Mouse (Mus musculus) limb, embryonic 14.5 days (tissue): Measurements from ENCODE around the gene Spc24. TPM values are rescaled to one million over a fixed set of nuclear protein-coding genes. Genes with fewer than 3 reads are reported as not detected.

Source experiments
- ATAC-seq: fragments of 200-750 bp; cut with Nextera tagmentation; 2 replicates; pipeline ENCODE4 v1.8.0; 2017; ENCODE audit warnings: low read depth, moderate number of reproducible peaks, moderate TSS enrichment; ENCODE audit not compliant: low FRiP score
- DNase-seq: peaks from one replicate; pipeline ENCODE4 v3.0.0-alpha.2; 2015; ENCODE audit warnings: low spot score
- H3K27ac ChIP-seq: fragments of 300-500 bp; sonication (generic); replicated peaks from 2 replicates; pipeline ENCODE4 v1.5.1; 2014; ENCODE audit warnings: low read depth, mild to moderate bottlenecking, low read length, moderate library complexity, mixed read lengths
- H3K27me3 ChIP-seq: fragments of 300-500 bp; sonication (generic); 2 replicates; pipeline ENCODE4 v1.6.1; 2014; ENCODE audit warnings: low read length, mixed read lengths; ENCODE audit not compliant: control insufficient read depth, insufficient read depth
- H3K36me3 ChIP-seq: fragments of 300-500 bp; sonication (generic); 2 replicates; pipeline ENCODE4 v1.6.1; 2014; ENCODE audit warnings: mild to moderate bottlenecking, low read length, moderate library complexity, mixed read lengths; ENCODE audit not compliant: control insufficient read depth, insufficient read depth
- H3K4me1 ChIP-seq: fragments of 300-500 bp; sonication (generic); 2 replicates; pipeline ENCODE4 v1.6.1; 2014; ENCODE audit warnings: antibody characterized with exemption, low read length, mixed read lengths; ENCODE audit not compliant: control insufficient read depth, insufficient read depth
- H3K4me2 ChIP-seq: fragments of 300-500 bp; sonication (generic); replicated peaks from 2 replicates; pipeline ENCODE4 v1.6.1; 2014; ENCODE audit warnings: low read depth, mild to moderate bottlenecking, low read length, moderate library complexity; ENCODE audit not compliant: severe bottlenecking
- H3K4me3 ChIP-seq: fragments of 300-500 bp; sonication (generic); replicated peaks from 2 replicates; pipeline ENCODE4 v1.5.1; 2014; ENCODE audit warnings: low read length
- H3K9ac ChIP-seq: fragments of 300-500 bp; sonication (generic); 2 replicates; pipeline ENCODE4 v1.6.1; 2014; ENCODE audit warnings: mild to moderate bottlenecking, low read depth, low read length, moderate library complexity; ENCODE audit not compliant: severe bottlenecking
- H3K9me3 ChIP-seq: fragments of 300-500 bp; sonication (generic); 2 replicates; pipeline ENCODE4 v1.6.1; 2016; ENCODE audit warnings: low read length; ENCODE audit not compliant: control insufficient read depth
- POLR2A ChIP-seq: fragments of 200-500 bp; IDR thresholded peaks from 2 replicates; pipeline ENCODE4 v1.8.0; 2012; ENCODE audit warnings: inconsistent platforms, mild to moderate bottlenecking, moderate library complexity, borderline replicate concordance; ENCODE audit not compliant: insufficient read depth, insufficient read length; ENCODE audit errors: extremely low read depth
- WGBS: fragments of 180-500 bp; shearing (Covaris S2); extraction: QIAGEN DNeasy Blood & Tissue Kit; methylation state at CpG from one replicate; pipeline ENCODE4 v1.1.7; 2014; 5-methylcytosine and 5-hydroxymethylcytosine counted together
- polyA plus RNA-seq, 2 experiments: library from polyadenylated mRNA; depleted of rRNA in 1 of 2; stranded (reverse) in 1 of 2; unstranded in 1 of 2; fragments of >200 nt; fragmentation: Nextera tagmentation in 1 of 2; extraction: Ambion mirVana in 1 of 2; gene quantifications; 2 replicates each; pipeline versions ENCODE4 v1.2.1 to v1.2.3; 2012 to 2014

Spc24 gene
- polyA plus RNA-seq, 2 experiments: 68.8 to 84.3 TPM

DNA sequence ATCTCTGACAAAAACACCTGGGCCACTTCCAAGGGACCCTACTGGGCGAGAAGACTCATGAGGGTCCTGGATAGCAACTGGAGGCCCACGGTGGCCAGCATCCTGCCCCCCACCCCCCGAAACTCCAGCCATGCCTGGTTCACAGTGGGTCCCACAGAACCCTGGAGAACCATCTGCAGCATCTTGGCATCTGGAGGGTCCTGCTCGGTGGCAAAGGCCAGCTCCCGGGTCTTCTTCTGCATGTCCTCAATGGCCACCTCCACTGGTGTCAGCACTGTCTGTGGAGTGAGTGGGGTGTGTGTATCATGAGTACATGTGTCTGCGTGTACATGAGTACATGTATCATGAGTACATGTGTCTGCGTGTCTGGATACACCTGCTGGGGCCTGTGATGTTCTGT, 41.5 kb upstream of the Spc24 start:
- WGBS: 90% methylated on average over 7 of the region's 7 CpGs
- H3K27ac ChIP-seq: no peak overlapping the region
- no peaks in the 10 kb centered on the region for H3K27me3 ChIP-seq
- H3K4me2 ChIP-seq: no peak overlapping the region
- no peak for DNase-seq
- H3K4me3 ChIP-seq: no peak overlapping the region
- ATAC-seq: no peak
- H3K9ac ChIP-seq: no peak overlapping the region
- H3K36me3 ChIP-seq: peaks cover 32% of the 10 kb centered on the region
- H3K9me3 ChIP-seq: no peaks in the 10 kb centered on the region
- H3K4me1 ChIP-seq: peaks cover 8% of the 10 kb centered on the region
- TF ChIP-seq POLR2A: no peak

DNA sequence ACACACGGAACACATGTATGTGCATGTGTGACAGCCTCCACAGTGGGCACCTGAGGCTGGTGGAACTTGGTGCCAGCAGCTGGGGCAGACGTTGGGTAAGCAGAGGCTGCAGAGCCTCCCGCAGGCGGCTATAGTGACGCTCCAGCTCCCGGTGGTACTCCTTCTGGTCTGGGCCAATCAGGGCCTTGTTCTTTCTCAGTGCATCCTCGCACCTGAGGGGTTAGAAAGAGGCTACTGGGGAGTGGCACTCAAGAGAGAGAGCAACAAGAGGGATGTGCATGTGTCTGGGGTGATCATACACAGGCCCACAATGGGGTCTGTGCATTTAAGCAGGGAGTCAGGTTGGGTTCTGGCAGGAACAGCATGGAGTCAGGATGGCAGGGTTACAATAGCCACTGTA, 41.0 kb upstream of the Spc24 start:
- ATAC-seq: no peak

DNA sequence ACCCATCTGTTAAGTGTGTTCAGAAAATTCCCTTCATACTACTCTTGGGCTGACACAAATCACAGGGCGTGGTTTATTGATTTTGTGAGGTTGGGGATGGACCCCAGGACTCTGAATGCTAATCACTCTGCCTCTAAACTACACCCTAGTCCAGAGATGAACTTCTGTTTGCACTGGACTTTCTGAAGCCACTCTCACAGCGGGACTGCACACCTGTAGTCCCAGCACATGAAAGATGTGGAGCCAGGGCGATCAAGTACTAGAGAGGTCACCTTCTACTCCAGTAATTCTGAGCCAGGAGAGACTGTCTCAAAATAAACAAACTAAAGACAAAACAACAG, 38.9 kb upstream of the Spc24 start:
- H3K9ac ChIP-seq: no peak overlapping the region
- no peak overlapping the region for H3K27ac ChIP-seq
- no peak for DNase-seq
- peaks cover 52% of the 10 kb centered on the region for H3K36me3 ChIP-seq
- no peaks in the 10 kb centered on the region for H3K9me3 ChIP-seq
- no peak for ATAC-seq
- peaks cover 18% of the 10 kb centered on the region for H3K4me1 ChIP-seq
- H3K4me2 ChIP-seq: peak overlapping the region; percentile 63
- no peaks in the 10 kb centered on the region for H3K27me3 ChIP-seq
- WGBS: 57% methylated on average over 3 of the region's 3 CpGs
- TF ChIP-seq POLR2A: no peak
- H3K4me3 ChIP-seq: peak overlapping the region; percentile 81

More for the DNA sequence above, 41.0 kb upstream of the Spc24 start:
- 78% methylated on average over 7 of the region's 7 CpGs for WGBS
- H3K9me3 ChIP-seq: no peaks in the 10 kb centered on the region
- no peaks in the 10 kb centered on the region for H3K27me3 ChIP-seq
- H3K27ac ChIP-seq: no peak overlapping the region
- no peak overlapping the region for H3K9ac ChIP-seq
- no peak for TF ChIP-seq POLR2A
- no peak for DNase-seq
- peaks cover 32% of the 10 kb centered on the region for H3K36me3 ChIP-seq
- H3K4me1 ChIP-seq: peaks cover 13% of the 10 kb centered on the region
- H3K4me2 ChIP-seq: no peak overlapping the region
- H3K4me3 ChIP-seq: no peak overlapping the region

DNA sequence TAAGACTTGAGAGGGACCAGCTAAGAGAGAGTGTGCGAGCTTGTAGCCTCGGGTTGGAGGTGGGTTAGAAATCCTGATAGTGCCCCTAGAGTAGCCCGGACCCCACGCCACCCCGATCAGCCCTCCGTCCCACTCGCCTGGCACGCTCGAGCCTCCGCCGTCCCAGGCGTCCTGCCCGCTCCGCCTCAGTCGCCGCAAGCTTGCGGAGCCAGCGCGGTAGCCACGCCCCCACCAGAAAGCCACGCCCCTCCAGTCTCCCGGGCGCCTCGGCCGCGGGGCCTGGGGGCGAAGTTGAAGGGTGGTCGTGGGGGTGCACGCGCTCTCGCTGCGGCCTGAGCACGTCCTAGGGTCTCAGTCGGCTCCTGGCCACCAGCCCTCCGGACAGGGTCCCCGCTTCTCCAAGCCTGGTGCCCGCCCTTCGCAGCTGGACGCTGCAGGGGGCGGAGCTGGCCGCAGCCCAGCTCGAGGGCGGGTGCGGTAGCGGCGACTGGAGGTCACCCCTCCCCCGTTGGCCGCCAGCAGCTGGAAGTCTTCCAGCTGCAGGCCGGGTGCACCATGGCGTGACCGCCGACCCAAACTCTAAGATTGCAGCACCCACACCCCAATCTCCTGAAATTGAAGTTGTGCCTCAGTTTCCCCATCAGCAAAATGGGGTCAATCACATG, 38.4 kb upstream of the Spc24 start, which contains the start of gene Kank2:
Gene Kank2 (minus strand): TSS at position 400 of the 665 bp plus-strand sequence.
- Histone ChIP-seq H3K27ac (peak within 1 kb of the TSS; percentile 94), H3K4me1 (peaks cover 18% of the 10 kb centered on the region), H3K27me3 (no peaks in the 10 kb centered on the region), H3K9me3 (no peaks in the 10 kb centered on the region), H3K4me2 (peak within 1 kb of the TSS; percentile 63), H3K9ac (peak within 1 kb of the TSS; percentile 90), H3K4me3 (peak within 1 kb of the TSS; percentile 81), H3K36me3 (peaks cover 54% of the 10 kb centered on the region)
- peak; percentile 92; the same call in 1 of the 2 replicates for TF ChIP-seq POLR2A
- under 1% methylated on average over 39 of the region's 52 CpGs for WGBS
- peak; percentile 70 for DNase-seq
- peak; percentile 86 for ATAC-seq

DNA sequence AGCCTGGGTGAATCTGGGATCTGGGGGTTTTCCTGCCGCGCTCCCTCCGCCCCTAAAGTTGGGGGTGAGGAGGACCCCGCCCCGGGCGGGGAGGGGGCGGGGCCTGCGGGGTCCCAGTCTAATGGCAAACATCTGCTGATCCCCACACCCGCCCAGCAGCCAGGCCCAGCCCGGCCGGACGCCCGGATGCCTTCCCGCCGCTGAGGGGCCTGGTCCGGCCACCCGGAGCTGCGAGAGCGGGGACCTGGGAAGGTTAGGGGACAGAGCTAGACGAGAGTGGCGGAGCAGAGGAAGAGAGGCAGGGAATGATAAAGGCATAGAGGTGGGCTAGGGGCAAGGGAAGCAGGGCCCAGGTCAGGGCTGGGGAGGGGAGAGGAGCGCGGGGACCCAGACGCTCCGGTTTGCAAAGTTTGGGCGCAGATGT, 37.8 kb upstream of the Spc24 start:
- no peaks in the 10 kb centered on the region for H3K9me3 ChIP-seq
- peak overlapping the region; percentile 90 for H3K9ac ChIP-seq
- ATAC-seq (peak; percentile 79), DNase-seq (peak; percentile 82)
- TF ChIP-seq POLR2A: no peak
- peaks cover 18% of the 10 kb centered on the region for H3K4me1 ChIP-seq
- no peaks in the 10 kb centered on the region for H3K27me3 ChIP-seq
- peaks cover 55% of the 10 kb centered on the region for H3K36me3 ChIP-seq
- peak overlapping the region; percentile 63 for H3K4me2 ChIP-seq
- peak overlapping the region; percentile 81 for H3K4me3 ChIP-seq
- 0% methylated on average over 18 of the region's 26 CpGs for WGBS
- H3K27ac ChIP-seq: peak overlapping the region; percentile 94
